Mouse (Mus musculus) embryonic fibroblast, embryonic 13.5 days (primary cell): ENCODE results near the gene Gpam.

Experiments
- CTCF ChIP-seq: IDR thresholded peaks from 2 replicates; pipeline ENCODE4 v1.5.1; 2011; ENCODE audit warnings: mild to moderate bottlenecking, control low read depth, low read length, moderate library complexity, borderline replicate concordance; ENCODE audit not compliant: insufficient read depth
- POLR2A ChIP-seq: IDR thresholded peaks from 2 replicates; pipeline ENCODE4 v1.6.1; 2011; ENCODE audit warnings: low read depth, mild to moderate bottlenecking, control low read depth, low read length, moderate library complexity

- TF ChIP-seq CTCF, result no peak
- no peak for TF ChIP-seq POLR2A
These were observed 35.2 kb downstream of the Gpam start for GRCm38 (mm10) chr19:55091602-55092413.
